Mouse (Mus musculus) hindbrain, embryonic 11.5 days (tissue): ENCODE measurements around the gene Nphs1. TPM values are rescaled to one million over a fixed set of nuclear protein-coding genes. Genes with fewer than 3 reads are reported as not detected.
"Not testable (repeated sequence)": the region's sequence is repeated elsewhere in the genome, so short reads cannot be mapped to it uniquely, and the experiment has no call there.

Source experiments
- ATAC-seq: fragments of 200-750 bp; cut with Nextera tagmentation; 2 replicates; pipeline ENCODE4 v1.8.0; 2017; ENCODE audit warnings: mild to moderate bottlenecking, moderate TSS enrichment, moderate library complexity; ENCODE audit not compliant: low FRiP score
- DNase-seq: peaks from one replicate; pipeline ENCODE4 v3.0.0-alpha.2; 2015; ENCODE audit warnings: low spot score
- H3K27ac ChIP-seq: fragments of 300-500 bp; sonication (generic); 2 replicates; pipeline ENCODE4 v1.5.1; 2014; ENCODE audit warnings: mild to moderate bottlenecking, low read depth, low read length
- H3K27me3 ChIP-seq: fragments of 300-500 bp; sonication (generic); 2 replicates; pipeline ENCODE4 v1.6.1; 2014; ENCODE audit warnings: mild to moderate bottlenecking, low read length, moderate library complexity, mixed read lengths; ENCODE audit not compliant: control insufficient read depth, insufficient read depth
- H3K36me3 ChIP-seq: fragments of 300-500 bp; sonication (generic); 2 replicates; pipeline ENCODE4 v1.6.1; 2014; ENCODE audit warnings: mild to moderate bottlenecking, low read length, moderate library complexity, mixed read lengths; ENCODE audit not compliant: control insufficient read depth, insufficient read depth
- H3K4me1 ChIP-seq: fragments of 300-500 bp; sonication (generic); replicated peaks from 2 replicates; pipeline ENCODE4 v1.6.1; 2014; ENCODE audit warnings: low read length, mixed read lengths; ENCODE audit not compliant: control insufficient read depth, insufficient read depth
- H3K4me2 ChIP-seq: fragments of 300-500 bp; sonication (generic); replicated peaks from 2 replicates; pipeline ENCODE4 v1.6.1; 2014; ENCODE audit warnings: mild to moderate bottlenecking, low read depth, low read length
- H3K4me3 ChIP-seq: fragments of 300-500 bp; sonication (generic); 2 replicates; pipeline ENCODE4 v1.5.1; 2014; ENCODE audit warnings: low read depth, low read length
- H3K9ac ChIP-seq: fragments of 300-500 bp; sonication (generic); 2 replicates; pipeline ENCODE4 v1.6.1; 2014; ENCODE audit warnings: low read depth, low read length
- H3K9me3 ChIP-seq: fragments of 300-500 bp; sonication (generic); 2 replicates; pipeline ENCODE4 v1.6.1; 2016; ENCODE audit warnings: low read length; ENCODE audit not compliant: control insufficient read depth
- WGBS: fragments of 180-500 bp; shearing (Covaris S2); extraction: QIAGEN DNeasy Blood & Tissue Kit; methylation state at CpG from one replicate; pipeline ENCODE4 v1.1.7; 2014; 5-methylcytosine and 5-hydroxymethylcytosine counted together
- polyA plus RNA-seq: library from polyadenylated mRNA; unstranded; fragments of >200 nt; fragmentation: Nextera tagmentation; extraction: Ambion mirVana; gene quantifications from 2 replicates; pipeline ENCODE4 v1.2.1, GENCODE M21; 2014

Nphs1 gene
- polyA plus RNA-seq, 1 experiment from 2014 or later: 4.5 TPM

- Histone ChIP-seq H3K9ac (no peak overlapping the region), H3K27ac (no peak overlapping the region), H3K4me1 (no peaks in the 10 kb centered on the region), H3K27me3 (no peaks in the 10 kb centered on the region), H3K4me2 (no peak overlapping the region), H3K4me3 (no peak overlapping the region), H3K9me3 (no peaks in the 10 kb centered on the region), H3K36me3 (no peaks in the 10 kb centered on the region)
- ATAC-seq (no peak), DNase-seq (peak; percentile 75)
- WGBS: 33% methylated on average over 16 of the region's 16 CpGs
Observed at GRCm38 (mm10) chr7:30490251-30490956, 32.3 kb downstream of the Nphs1 start.

- Histone ChIP-seq H3K27ac (no peak overlapping the region), H3K9me3 (no peaks in the 10 kb centered on the region), H3K4me1 (no peaks in the 10 kb centered on the region), H3K4me2 (no peak overlapping the region), H3K4me3 (no peak overlapping the region), H3K36me3 (no peaks in the 10 kb centered on the region), H3K27me3 (no peaks in the 10 kb centered on the region), H3K9ac (no peak overlapping the region)
- WGBS: 17% methylated on average over 6 of the region's 6 CpGs
- ATAC-seq: no peak
- peak; percentile 37 for DNase-seq
Observed at GRCm38 (mm10) chr7:30490957-30491307, 32.8 kb downstream of the Nphs1 start.

GRCm38 (mm10) chr7:30492765-30493164 lies 34.6 kb downstream of the Nphs1 start:
- H3K27ac ChIP-seq: no peak overlapping the region
- ATAC-seq (no peak), DNase-seq (peak; percentile 87)
- H3K4me3 ChIP-seq: no peak overlapping the region
- no peak overlapping the region for H3K4me2 ChIP-seq
- no peak overlapping the region for H3K9ac ChIP-seq
- no peaks in the 10 kb centered on the region for H3K9me3 ChIP-seq
- no peaks in the 10 kb centered on the region for H3K36me3 ChIP-seq
- WGBS: 27% methylated on average over 4 of the region's 4 CpGs
- H3K27me3 ChIP-seq: no peaks in the 10 kb centered on the region
- no peaks in the 10 kb centered on the region for H3K4me1 ChIP-seq

DNA sequence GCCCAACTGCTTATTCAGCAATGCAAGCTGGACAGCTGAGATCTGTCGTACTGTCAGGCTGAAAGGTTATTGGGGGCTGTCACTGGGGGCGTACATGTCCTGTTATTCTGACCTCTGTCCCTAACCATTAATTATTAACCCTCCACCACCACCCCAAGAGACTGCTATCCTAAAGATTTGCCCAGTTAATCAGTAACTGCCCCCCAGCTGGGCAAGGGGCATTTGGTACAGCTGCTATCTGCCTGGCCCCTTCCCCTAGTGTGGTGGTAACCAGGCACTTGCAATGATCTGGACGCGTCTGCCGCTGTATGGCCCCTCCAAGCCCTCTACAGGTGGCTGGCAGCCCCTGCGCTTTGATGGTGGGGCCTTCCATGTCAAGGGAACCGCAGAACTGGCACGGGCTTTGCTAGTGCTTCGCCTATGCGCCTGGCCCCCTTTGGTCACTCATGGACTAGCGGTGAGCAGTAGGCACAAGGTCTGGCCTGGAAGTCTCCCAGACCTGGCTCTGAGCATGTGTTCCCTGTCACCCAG lies 35.4 kb downstream of the Nphs1 start, which contains the start of gene Prodh2:
Prodh2 (plus strand) TSS at position 222 of the 531 bp plus-strand sequence.
- Histone ChIP-seq H3K4me2 (no peak within 1 kb of the TSS), H3K9me3 (no peaks in the 10 kb centered on the region), H3K36me3 (no peaks in the 10 kb centered on the region), H3K27ac (no peak within 1 kb of the TSS), H3K9ac (no peak within 1 kb of the TSS), H3K4me1 (no peaks in the 10 kb centered on the region), H3K27me3 (no peaks in the 10 kb centered on the region), H3K4me3 (no peak within 1 kb of the TSS)
- ATAC-seq (no peak), DNase-seq (no peak)
- 49% methylated on average over 11 of the region's 11 CpGs for WGBS

GRCm38 (mm10) chr7:30495506-30496042 lies 37.5 kb downstream of the Nphs1 start:
- not testable (repeated sequence) for H3K4me2 ChIP-seq, H3K4me3 ChIP-seq, H3K27ac ChIP-seq, DNase-seq, H3K9ac ChIP-seq, H3K36me3 ChIP-seq, H3K4me1 ChIP-seq, H3K27me3 ChIP-seq, ATAC-seq, H3K9me3 ChIP-seq
- 63% methylated on average over 5 of the region's 5 CpGs for WGBS

DNA sequence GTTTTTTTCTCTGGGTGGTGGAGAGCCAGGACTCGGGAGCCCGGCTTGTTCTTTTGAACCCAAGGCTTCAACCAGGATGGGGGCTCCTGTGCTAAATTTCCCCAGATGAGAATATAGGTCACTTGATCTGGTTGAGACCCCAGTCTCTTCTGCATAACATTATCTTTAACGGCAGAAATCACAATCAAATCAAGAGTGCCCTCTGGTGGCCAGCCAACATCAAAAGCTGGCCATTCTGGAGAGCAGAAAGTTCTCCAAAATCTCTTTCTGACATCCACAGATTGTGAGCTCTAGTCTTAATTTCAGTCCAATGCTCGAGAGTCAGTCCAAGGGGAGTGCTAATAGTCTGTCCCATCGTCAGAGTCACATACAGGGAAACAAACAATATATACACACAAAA lies 43.0 kb downstream of the Nphs1 start:
- 77% methylated on average over 5 of the region's 5 CpGs for WGBS
- H3K27ac ChIP-seq, H3K4me3 ChIP-seq, H3K4me1 ChIP-seq, DNase-seq, H3K9ac ChIP-seq, H3K36me3 ChIP-seq, ATAC-seq, H3K9me3 ChIP-seq, H3K4me2 ChIP-seq, H3K27me3 ChIP-seq: not testable (repeated sequence)

DNA sequence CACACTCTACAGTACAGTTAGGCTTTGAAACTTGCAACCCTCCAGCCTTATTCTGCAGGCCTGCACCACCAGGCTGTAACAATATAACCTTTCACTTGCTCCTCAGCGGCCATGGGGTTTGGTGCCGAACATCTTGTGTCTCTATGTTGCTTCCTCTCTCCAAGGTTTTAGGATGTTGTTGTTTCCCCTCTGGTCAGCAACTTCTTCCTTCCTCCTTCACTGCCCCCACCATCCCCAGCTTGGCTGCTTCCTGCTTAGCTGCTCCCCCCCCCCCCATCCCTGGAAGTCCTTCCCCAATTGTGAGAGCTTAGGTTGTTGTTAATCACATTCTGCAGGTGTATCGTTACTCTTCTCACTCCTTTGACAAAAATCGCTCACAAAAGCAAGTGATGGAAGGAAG lies 49.9 kb downstream of the Nphs1 start:
- H3K9me3 ChIP-seq: no peaks in the 10 kb centered on the region
- ATAC-seq: no peak
- H3K4me2 ChIP-seq: no peak overlapping the region
- no peaks in the 10 kb centered on the region for H3K4me1 ChIP-seq
- WGBS: 73% methylated on average over 4 of the region's 4 CpGs
- no peak overlapping the region for H3K9ac ChIP-seq
- no peak overlapping the region for H3K4me3 ChIP-seq
- no peak overlapping the region for H3K27ac ChIP-seq
- H3K36me3 ChIP-seq: no peaks in the 10 kb centered on the region
- H3K27me3 ChIP-seq: no peaks in the 10 kb centered on the region
- DNase-seq: no peak

GRCm38 (mm10) chr7:30515003-30515760 lies 57.1 kb downstream of the Nphs1 start:
- Histone ChIP-seq H3K9me3 (no peaks in the 10 kb centered on the region), H3K4me1 (no peaks in the 10 kb centered on the region), H3K27me3 (no peaks in the 10 kb centered on the region), H3K36me3 (no peaks in the 10 kb centered on the region), H3K4me2 (no peak overlapping the region), H3K27ac (no peak overlapping the region), H3K4me3 (no peak overlapping the region), H3K9ac (no peak overlapping the region)
- ATAC-seq: no peak
- no peak for DNase-seq
- 58% methylated on average over 24 of the region's 24 CpGs for WGBS
